Comparison of ENCODE assay signal across 28 mouse cellular contexts in genomic region chr8:106737846-106738245, GRCm38 (mm10).
"Had no signal": no experiment of that assay in that cellular context is flagged by ENCODE, and none has a peak within 500 bp of the region (broad histone marks: within the 10 kb centered on the region; RNA-seq: fewer than 3 reads in every experiment).

No protein-coding gene starts in this region.

- H3K4me2 ChIP-seq: heart, embryonic 11.5 days; heart, embryonic 13.5 days; heart, embryonic 15.5 days; hindbrain, embryonic 12.5 days; hindbrain, embryonic 14.5 days; intestine, embryonic 15.5 days; limb, embryonic 12.5 days; liver, embryonic 11.5 days; liver, embryonic 13.5 days; liver, embryonic 15.5 days had no signal

- H3K9me3 ChIP-seq: heart, embryonic 13.5 days; heart, embryonic 15.5 days; hindbrain, embryonic 10.5 days; hindbrain, embryonic 12.5 days; intestine, embryonic 15.5 days; limb, embryonic 10.5 days; limb, embryonic 12.5 days; liver, embryonic 13.5 days; liver, embryonic 15.5 days had no signal

- DNase-seq: gastrocnemius, postnatal 14 days; gastrocnemius, postnatal 36 days; heart, adult 11 months; heart, adult 2 months; heart, postnatal 4 days; kidney, adult 18-20 months; kidney, adult 8-10 months; kidney, postnatal 10 days; kidney, postnatal 25 days; kidney, postnatal 4 days; liver; liver, embryonic 13.5 days had no signal

- H3K27me3 ChIP-seq: heart, embryonic 13.5 days; heart, embryonic 15.5 days; hindbrain, embryonic 12.5 days; intestine, embryonic 15.5 days; limb, embryonic 12.5 days; liver, embryonic 13.5 days; liver, embryonic 15.5 days had no signal

- ATAC-seq: hindbrain, embryonic 16.5 days; inflammation-experienced regulatory T-cells, adult 6 months; intestine, embryonic 15.5 days; intestine, postnatal 0 days had no signal

- H3K27ac ChIP-seq: heart, adult 2 months; heart, embryonic 13.5 days; heart, embryonic 15.5 days; hindbrain, embryonic 10.5 days; hindbrain, embryonic 12.5 days; hindbrain, embryonic 14.5 days; intestine, embryonic 15.5 days; layer of hippocampus, adult 2 months; left cerebral cortex, adult 2 months; limb, embryonic 10.5 days; limb, embryonic 12.5 days; liver, embryonic 13.5 days; liver, embryonic 15.5 days had no signal

- H3K4me3 ChIP-seq: heart, adult 2 months; heart, embryonic 13.5 days; heart, embryonic 15.5 days; hindbrain, embryonic 10.5 days; hindbrain, embryonic 12.5 days; intestine, embryonic 15.5 days; layer of hippocampus, adult 2 months; left cerebral cortex, adult 2 months; limb, embryonic 10.5 days; limb, embryonic 12.5 days; liver, embryonic 13.5 days; liver, embryonic 15.5 days had no signal

- H3K4me1 ChIP-seq: hindbrain, embryonic 10.5 days; hindbrain, embryonic 12.5 days; intestine, embryonic 15.5 days; liver, embryonic 13.5 days; liver, embryonic 15.5 days had no signal

- H3K9ac ChIP-seq: heart, embryonic 13.5 days; heart, embryonic 15.5 days; hindbrain, embryonic 12.5 days; hindbrain, embryonic 14.5 days; intestine, embryonic 15.5 days; limb, embryonic 12.5 days; liver, embryonic 13.5 days; liver, embryonic 15.5 days had no signal
